Mouse (Mus musculus) C2C12 (cell line): ENCODE results near the gene Sept8. TPM values are rescaled to one million over a fixed set of nuclear protein-coding genes. Genes with fewer than 3 reads are reported as not detected.

Source experiments
- H3K27me3 ChIP-seq: one replicate; pipeline ENCODE4 v1.6.1; 2011; ENCODE audit not compliant: control insufficient read depth, insufficient read depth, insufficient read length
- H3K36me3 ChIP-seq: one replicate; pipeline ENCODE4 v1.6.1; 2011; ENCODE audit not compliant: control insufficient read depth, insufficient read depth
- H3K4me3 ChIP-seq: one replicate; pipeline ENCODE4 v1.5.1; 2011; ENCODE audit warnings: mild to moderate bottlenecking, control low read depth; ENCODE audit not compliant: poor library complexity, insufficient read depth, severe bottlenecking
- H3K79me2 ChIP-seq: one replicate; pipeline ENCODE4 v1.6.1; 2011; ENCODE audit not compliant: control insufficient read depth, insufficient read depth
- H3K79me3 ChIP-seq: one replicate; pipeline ENCODE4 v1.6.1; 2011; ENCODE audit warnings: low read depth, control low read depth
- H3ac ChIP-seq: one replicate; pipeline ENCODE3; 2011; ENCODE audit warnings: low read depth; ENCODE audit not compliant: control insufficient read depth, insufficient read length
- CEBPB ChIP-seq: IDR thresholded peaks from one replicate; pipeline ENCODE4 v1.6.1; 2011; ENCODE audit warnings: low read depth, mild to moderate bottlenecking, control low read depth, moderate library complexity
- CTCF ChIP-seq: IDR thresholded peaks from one replicate; pipeline ENCODE4 v1.5.1; 2011; ENCODE audit not compliant: control insufficient read depth, insufficient read depth, insufficient read length
- FOSL1 ChIP-seq: IDR thresholded peaks from one replicate; pipeline ENCODE4 v1.8.0; 2011; ENCODE audit warnings: mild to moderate bottlenecking, low read length; ENCODE audit not compliant: poor library complexity, insufficient read depth, severe bottlenecking
- MAX ChIP-seq: IDR thresholded peaks from one replicate; pipeline ENCODE4 v1.6.1; 2011; ENCODE audit warnings: mild to moderate bottlenecking, control low read depth
- MYOD1 ChIP-seq: IDR thresholded peaks from one replicate; pipeline ENCODE4 v1.6.1; 2011; ENCODE audit warnings: low read depth; ENCODE audit not compliant: control insufficient read depth, insufficient read length
- MYOG ChIP-seq: IDR thresholded peaks from one replicate; pipeline ENCODE4 v1.6.1; 2011; ENCODE audit not compliant: control insufficient read depth, insufficient read length; ENCODE audit errors: extremely low read depth
- USF1 ChIP-seq: IDR thresholded peaks from one replicate; pipeline ENCODE4 v1.6.1; 2011; ENCODE audit warnings: low read depth, mild to moderate bottlenecking, control low read depth, moderate library complexity
- polyA plus RNA-seq: library from polyadenylated mRNA; unstranded; fragments of >200 nt; fragmentation: generic; extraction: Trizol; gene quantifications from one replicate; pipeline ENCODE4 v1.2.1, GENCODE M21; 2012; ENCODE audit warnings: missing spikeins

Sept8 gene
- polyA plus RNA-seq, 1 experiment = 32.7 TPM

DNA sequence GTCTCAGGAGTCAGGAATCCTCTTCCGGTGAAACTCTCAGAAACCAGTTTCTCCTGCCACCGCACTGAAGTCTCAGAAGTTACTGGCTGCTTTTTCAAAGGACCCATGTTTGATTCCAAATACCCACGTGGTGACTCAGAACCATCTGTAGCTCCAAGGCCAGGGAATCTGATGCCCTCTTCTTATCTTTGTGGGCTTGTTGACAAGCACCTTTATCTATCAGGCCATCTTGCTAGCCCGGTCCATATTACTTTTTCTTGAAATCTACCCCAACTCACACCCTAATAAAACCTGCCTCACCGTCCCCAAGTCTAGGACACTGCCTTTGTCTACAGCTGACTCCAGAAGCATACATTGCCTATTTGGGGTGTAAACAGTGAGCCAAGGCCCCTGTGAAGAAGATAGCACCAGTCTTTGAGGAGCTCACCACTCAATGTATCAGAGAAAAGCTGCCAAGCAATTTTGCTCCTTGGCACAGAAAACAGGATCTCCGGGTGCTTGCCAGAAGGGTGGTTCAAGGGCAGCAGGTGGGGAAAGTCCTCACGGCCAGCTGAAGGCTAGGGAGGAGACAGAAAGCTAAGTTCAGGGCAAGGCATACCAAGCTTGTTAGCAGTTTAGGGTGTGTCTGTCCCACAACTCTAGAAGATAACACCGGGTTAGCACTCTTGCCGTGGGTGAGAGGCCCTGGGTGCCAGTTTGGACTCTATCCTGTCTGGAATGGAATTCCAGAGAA is 35.7 kb upstream of the Sept8 start:
- Histone ChIP-seq H3K79me3 (no peaks in the 10 kb centered on the region), H3K79me2 (no peaks in the 10 kb centered on the region), H3K27me3 (no peaks in the 10 kb centered on the region), H3K4me3 (no peak overlapping the region), H3K36me3 (no peaks in the 10 kb centered on the region), H3ac (no peak overlapping the region)
- TF ChIP-seq USF1 = no peak
- no peak for TF ChIP-seq MYOG
- TF ChIP-seq MAX = no peak
- peak; percentile 7 for TF ChIP-seq FOSL1
- TF ChIP-seq CTCF = no peak

DNA sequence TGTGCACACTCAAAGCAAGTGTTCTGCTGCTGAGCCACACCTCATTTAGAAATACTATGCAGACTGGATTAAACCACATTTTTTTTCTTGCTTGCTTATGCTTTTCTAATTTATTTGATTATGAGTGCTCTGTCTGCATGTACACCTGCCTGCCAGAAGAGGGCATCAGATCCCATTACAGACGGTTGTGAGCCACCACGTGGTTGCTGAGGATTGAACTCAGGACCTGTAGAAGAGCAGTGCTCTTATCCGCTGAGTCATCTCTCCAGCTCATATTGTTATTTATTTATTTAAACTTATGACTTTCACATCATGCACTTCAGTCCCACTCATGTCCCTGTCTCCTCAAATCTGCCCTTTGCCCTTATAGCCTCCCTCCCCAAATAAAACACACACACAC is 33.3 kb upstream of the Sept8 start:
- H3K36me3 ChIP-seq = no peaks in the 10 kb centered on the region
- H3K79me3 ChIP-seq = no peaks in the 10 kb centered on the region
- no peak overlapping the region for H3K4me3 ChIP-seq
- TF ChIP-seq MYOD1 (no peak), MAX (peak; percentile 32), CTCF (no peak), USF1 (peak; percentile 48), CEBPB (no peak), MYOG (no peak), FOSL1 (no peak)
- no peaks in the 10 kb centered on the region for H3K27me3 ChIP-seq
- no peaks in the 10 kb centered on the region for H3K79me2 ChIP-seq
- H3ac ChIP-seq = no peak overlapping the region

DNA sequence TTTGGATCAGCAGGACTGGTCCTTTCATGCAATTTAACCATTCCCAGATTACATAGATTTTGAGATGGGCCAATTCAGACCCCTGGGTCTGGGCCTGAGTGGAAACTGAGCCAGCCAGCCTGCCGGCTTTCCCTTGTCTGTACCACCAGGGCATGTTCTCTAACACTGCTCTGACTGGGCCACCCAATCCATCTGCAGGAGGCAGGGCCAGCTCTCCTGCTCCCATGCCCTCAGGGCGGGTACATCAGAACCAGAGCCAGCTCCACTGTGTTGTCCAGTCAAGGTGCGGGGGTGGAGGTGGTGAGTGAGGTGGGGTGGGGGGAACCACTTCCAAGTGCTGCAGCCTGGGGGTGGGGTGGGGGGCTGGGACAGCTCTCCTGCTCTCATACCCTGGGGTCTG is 32.7 kb upstream of the Sept8 start:
- no peak overlapping the region for H3ac ChIP-seq
- no peaks in the 10 kb centered on the region for H3K27me3 ChIP-seq
- no peak overlapping the region for H3K4me3 ChIP-seq
- no peaks in the 10 kb centered on the region for H3K36me3 ChIP-seq
- no peak for TF ChIP-seq CTCF
- no peak for TF ChIP-seq MYOG
- TF ChIP-seq USF1 = no peak
- no peak for TF ChIP-seq CEBPB
- no peak for TF ChIP-seq MYOD1
- TF ChIP-seq MAX = no peak
- no peak for TF ChIP-seq FOSL1
- no peaks in the 10 kb centered on the region for H3K79me3 ChIP-seq
- no peaks in the 10 kb centered on the region for H3K79me2 ChIP-seq

DNA sequence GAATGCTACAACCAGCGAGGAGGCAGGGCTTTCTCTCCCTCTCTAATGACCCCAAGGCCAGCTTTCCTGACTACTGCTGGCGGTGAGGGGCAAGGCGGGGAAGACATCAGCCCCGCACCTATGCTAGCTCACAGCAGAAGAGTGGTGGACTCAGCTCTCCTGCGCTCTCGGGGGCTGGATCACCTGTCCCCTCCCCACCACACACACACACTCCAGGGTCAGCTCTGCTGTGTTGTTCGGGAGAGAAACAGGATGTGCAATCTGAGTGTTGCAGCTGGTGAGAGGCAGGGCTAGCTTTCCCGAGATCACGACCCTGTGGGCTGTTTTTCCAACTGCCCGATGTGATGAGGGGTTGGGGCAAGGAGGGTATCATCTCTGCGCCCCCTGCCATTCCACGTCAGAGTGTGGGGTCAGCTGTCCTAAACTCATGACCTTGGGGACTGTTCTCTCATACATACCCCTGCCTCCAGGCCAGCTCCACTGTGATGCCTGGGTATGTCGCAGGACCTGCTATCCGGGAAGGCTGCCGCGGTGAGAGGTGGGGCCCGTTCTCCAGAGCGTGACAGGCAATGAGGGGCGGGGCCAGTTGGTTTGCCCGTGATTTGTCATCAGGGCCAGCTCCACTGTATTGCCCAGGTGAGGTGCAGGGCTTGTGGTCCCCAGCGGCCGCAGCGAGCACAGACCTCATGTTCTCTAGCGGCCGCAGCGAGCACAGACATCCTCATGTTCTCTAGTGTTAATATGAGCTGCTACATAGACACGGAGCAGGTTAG is 32.0 kb upstream of the Sept8 start:
- Histone ChIP-seq H3K79me3 (no peaks in the 10 kb centered on the region), H3K27me3 (no peaks in the 10 kb centered on the region), H3K36me3 (no peaks in the 10 kb centered on the region), H3K4me3 (no peak overlapping the region), H3ac (no peak overlapping the region), H3K79me2 (no peaks in the 10 kb centered on the region)
- no peak for TF ChIP-seq CTCF

DNA sequence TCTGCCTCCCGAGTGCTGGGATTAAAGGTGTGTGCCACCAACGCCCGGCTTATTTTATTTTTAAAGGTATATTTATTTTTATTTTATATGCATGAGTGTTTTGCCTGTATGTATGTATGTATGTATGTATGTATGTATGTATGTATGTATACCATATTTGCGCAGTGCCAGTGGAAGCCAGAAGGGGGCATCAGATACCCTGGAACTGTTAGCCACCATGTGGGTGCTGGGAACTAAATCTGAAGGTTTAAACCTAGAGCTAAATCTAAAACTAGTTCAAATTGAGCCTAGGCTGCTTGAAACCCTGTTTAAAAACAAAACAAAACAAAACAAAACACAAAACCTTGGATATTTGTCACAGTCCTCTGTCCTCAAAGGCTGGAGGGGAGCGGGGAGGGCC is 30.1 kb upstream of the Sept8 start:
- H3K36me3 ChIP-seq = no peaks in the 10 kb centered on the region
- H3K4me3 ChIP-seq = no peak overlapping the region
- no peaks in the 10 kb centered on the region for H3K27me3 ChIP-seq
- no peak overlapping the region for H3ac ChIP-seq
- no peaks in the 10 kb centered on the region for H3K79me3 ChIP-seq
- TF ChIP-seq CTCF (no peak), MYOG (no peak), MYOD1 (no peak), MAX (no peak), USF1 (no peak), FOSL1 (no peak), CEBPB (no peak)
- H3K79me2 ChIP-seq = no peaks in the 10 kb centered on the region

DNA sequence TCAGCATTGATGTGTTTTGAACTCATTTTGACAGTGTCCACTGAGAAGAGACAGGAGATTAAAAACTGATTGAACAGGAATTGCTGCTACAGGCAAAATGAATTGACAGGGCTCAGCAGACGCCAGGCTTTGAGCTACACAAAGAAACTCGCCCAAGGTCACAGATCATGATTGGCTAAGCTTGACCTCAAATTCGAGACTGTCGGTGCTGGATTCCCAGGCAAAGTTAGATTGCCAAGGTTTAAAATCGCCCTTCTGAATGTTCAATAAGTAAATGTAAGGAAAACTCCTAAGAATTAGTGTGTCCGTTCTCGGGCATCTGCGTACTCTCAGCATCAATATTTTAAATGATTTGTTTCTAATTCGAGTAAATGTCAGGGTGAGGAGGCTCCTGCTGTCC is 29.6 kb upstream of the Sept8 start:
- Histone ChIP-seq H3ac (no peak overlapping the region), H3K79me3 (no peaks in the 10 kb centered on the region), H3K79me2 (no peaks in the 10 kb centered on the region), H3K4me3 (no peak overlapping the region), H3K36me3 (no peaks in the 10 kb centered on the region), H3K27me3 (no peaks in the 10 kb centered on the region)
- no peak for TF ChIP-seq MYOG
- TF ChIP-seq MYOD1 = no peak
- no peak for TF ChIP-seq CEBPB
- no peak for TF ChIP-seq MAX
- no peak for TF ChIP-seq CTCF
- no peak for TF ChIP-seq FOSL1
- no peak for TF ChIP-seq USF1
